Mouse (Mus musculus): ENCODE data around the gene Filip1. TPM values are rescaled to one million over a fixed set of nuclear protein-coding genes. Genes with fewer than 3 reads are reported as not detected.
A peak's percentile ranks its signal among the peaks of the same experiment; 100 is the strongest.

Gene Filip1
- total RNA-seq, 2 experiments from 2014 or later = 93.6 to 119 TPM

GRCm38 (mm10) chr9:80020429-80020828 lies 7.8 kb upstream of the Filip1 start:
- Histone ChIP-seq H3K4me3 (no peak overlapping the region), H3K27ac (no peak overlapping the region)
- TF ChIP-seq CTCF (IDR thresholded peaks at IDR 0.05) = no peak
- DNase-seq = no peak
- intact Hi-C loops (cut with DNase I) = loop anchor here (10.0 kb wide), 2 partner anchors 976 to 1246 kb away; no protein-coding TSS in a partner anchor

GRCm38 (mm10) chr9:80012016-80012415 lies 635 bp downstream of the Filip1 start:
- no peak for TF ChIP-seq CTCF (IDR thresholded peaks at IDR 0.05)
- H3K4me3 ChIP-seq = peak overlapping the region; percentile 22; the same call in 1 of the 2 replicates
- no peak overlapping the region for H3K27ac ChIP-seq
- intact Hi-C loops (cut with DNase I) = no loop called here
- no peak for DNase-seq

GRCm38 (mm10) chr9:80002394-80003188 lies 10.1 kb downstream of the Filip1 start:
- intact Hi-C loops (cut with DNase I) = loop anchor here (1.0 to 5.0 kb wide), 2 partner anchors 135 to 196 kb away; no protein-coding TSS in a partner anchor
- TF ChIP-seq CTCF (IDR thresholded peaks at IDR 0.05) = no peak; the same call in 1 of the 2 replicates
- Histone ChIP-seq H3K27ac (no peak overlapping the region), H3K4me3 (no peak overlapping the region)
- DNase-seq = peak; percentile 87

- TF ChIP-seq CTCF (IDR thresholded peaks at IDR 0.05) = no peak
- DNase-seq = no peak
- Histone ChIP-seq H3K4me3 (no peak overlapping the region), H3K27ac (no peak overlapping the region)
- intact Hi-C loops (cut with DNase I) = no loop called here
Measured at GRCm38 (mm10) chr9:79997282-79997681, 15.4 kb downstream of the Filip1 start.

GRCm38 (mm10) chr9:79994296-79994695 lies 18.4 kb downstream of the Filip1 start:
- intact Hi-C loops (cut with DNase I) = no loop called here
- DNase-seq = no peak
- no peak for TF ChIP-seq CTCF (IDR thresholded peaks at IDR 0.05)
- Histone ChIP-seq H3K27ac (no peak overlapping the region), H3K4me3 (no peak overlapping the region)

GRCm38 (mm10) chr9:79993066-79993465 lies 19.6 kb downstream of the Filip1 start:
- intact Hi-C loops (cut with DNase I) = no loop called here
- no peak for TF ChIP-seq CTCF (IDR thresholded peaks at IDR 0.05)
- H3K4me3 ChIP-seq = no peak overlapping the region
- no peak for DNase-seq
- no peak overlapping the region for H3K27ac ChIP-seq

- DNase-seq = no peak
- no peak for TF ChIP-seq CTCF (IDR thresholded peaks at IDR 0.05)
- H3K27ac ChIP-seq = peak overlapping the region; percentile 20; the same call in 1 of the 2 replicates
- intact Hi-C loops (cut with DNase I) = no loop called here
- peak overlapping the region; percentile 45 for H3K4me3 ChIP-seq
Measured at GRCm38 (mm10) chr9:79990456-79991017, 22.1 kb downstream of the Filip1 start.

GRCm38 (mm10) chr9:79989703-79990102 lies 22.9 kb downstream of the Filip1 start:
- Histone ChIP-seq H3K27ac (no peak overlapping the region), H3K4me3 (no peak overlapping the region)
- intact Hi-C loops (cut with DNase I) = no loop called here
- TF ChIP-seq CTCF (IDR thresholded peaks at IDR 0.05) = no peak
- DNase-seq = no peak

GRCm38 (mm10) chr9:79989061-79989460 lies 23.6 kb downstream of the Filip1 start:
- no peak overlapping the region for H3K4me3 ChIP-seq
- DNase-seq = no peak
- intact Hi-C loops (cut with DNase I) = no loop called here
- H3K27ac ChIP-seq = no peak overlapping the region
- no peak for TF ChIP-seq CTCF (IDR thresholded peaks at IDR 0.05)

- no peak for DNase-seq
- H3K4me3 ChIP-seq = no peak overlapping the region
- TF ChIP-seq CTCF (IDR thresholded peaks at IDR 0.05) = no peak
- intact Hi-C loops (cut with DNase I) = no loop called here
- no peak overlapping the region for H3K27ac ChIP-seq
Measured at GRCm38 (mm10) chr9:79983244-79983643, 29.4 kb downstream of the Filip1 start.

GRCm38 (mm10) chr9:79979274-79979673 lies 33.4 kb downstream of the Filip1 start:
- DNase-seq = no peak
- no peak overlapping the region; the same call in 1 of the 2 replicates for H3K4me3 ChIP-seq
- intact Hi-C loops (cut with DNase I) = loop anchor here (5.0 kb wide), 3 partner anchors 57 to 97 kb away; partner anchors contain the start of gene Senp6
- no peak for TF ChIP-seq CTCF (IDR thresholded peaks at IDR 0.05)
- peak overlapping the region; percentile 97 for H3K27ac ChIP-seq

- intact Hi-C loops (cut with DNase I) = loop anchor here (5.0 kb wide), 3 partner anchors 56 to 96 kb away; partner anchors contain the start of gene Senp6
- DNase-seq = no peak
- H3K27ac ChIP-seq = peak overlapping the region; percentile 97
Measured at GRCm38 (mm10) chr9:79978228-79979024, 34.2 kb downstream of the Filip1 start.

More at GRCm38 (mm10) chr9:79978228-79979024, 34.2 kb downstream of the Filip1 start:
- no peak for TF ChIP-seq CTCF (IDR thresholded peaks at IDR 0.05)
- H3K4me3 ChIP-seq = peak overlapping the region; percentile 84
